In the genomic region with DNA sequence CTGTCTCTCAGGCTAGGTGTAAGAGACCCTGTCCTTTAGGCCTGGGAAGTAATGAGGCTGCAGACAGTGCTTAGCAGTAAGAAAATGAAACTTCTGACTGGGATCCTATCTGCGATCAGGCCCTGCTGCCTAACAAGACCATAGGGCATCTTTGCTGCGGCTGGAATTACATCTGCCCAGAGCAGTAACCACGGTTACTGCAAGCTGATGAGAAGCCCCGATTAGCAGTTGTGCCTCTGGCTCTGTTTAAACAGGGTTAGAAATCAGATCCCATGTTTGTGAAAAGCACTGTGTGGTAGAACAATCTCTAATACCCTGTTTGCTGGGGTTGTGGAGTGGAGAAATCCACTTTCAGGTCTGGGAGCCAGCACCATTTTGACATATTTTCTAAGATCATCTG, we compare ENCODE assay signal across 25 mouse cellular contexts. TPM values are rescaled to one million over a fixed set of nuclear protein-coding genes. Genes with fewer than 3 reads are reported as not detected.
DNase-seq lines count a peak whose midpoint lies in the region; ATAC-seq and TF ChIP-seq lines count a peak whose summit lies in the region.
"Had no signal": no experiment of that assay in that cellular context is flagged by ENCODE, and none has a peak within 500 bp of the region (broad histone marks: within the 10 kb centered on the region; RNA-seq: fewer than 3 reads in every experiment).

No protein-coding gene starts in this region.

- no peak for TF ChIP-seq CTCF in midbrain, postnatal 0 days (IDR thresholded peaks at IDR 0.05)

- no peak overlapping the region for H3K4me3 ChIP-seq in hindbrain, embryonic 13.5 days
- H3K4me3 ChIP-seq in hindbrain, embryonic 11.5 days (ENCODE audit: low read depth, low read length), result no peak overlapping the region
- no peak overlapping the region for H3K4me3 ChIP-seq in midbrain, embryonic 12.5 days
- H3K4me3 ChIP-seq in midbrain, postnatal 0 days (ENCODE audit: low read depth, low read length), result no peak overlapping the region
- no peak overlapping the region for H3K4me3 ChIP-seq in embryonic facial prominence, embryonic 13.5 days
- H3K4me3 ChIP-seq: heart, embryonic 10.5 days; liver, embryonic 13.5 days; stomach, embryonic 15.5 days had no signal

- no peak for DNase-seq in hindbrain, embryonic 11.5 days (ENCODE audit: low spot score)
- DNase-seq in midbrain, postnatal 0 days (ENCODE audit: low spot score), result no peak
- no peak for DNase-seq in c-Kit-positive CD71-positive TER-119-positive erythroid progenitor cells, embryonic 14.5 days (ENCODE audit: low spot score)
- DNase-seq in cerebellum, adult 9-11 months, result no peak
- DNase-seq: adrenal gland, postnatal 10 days; cerebellum, adult 9-10 months; gastrocnemius, postnatal 10 days; kidney, adult 9 months; kidney, postnatal 36 days; layer of hippocampus, adult 9-11 months; liver, embryonic 13.5 days; lung, adult 2 months; lung, postnatal 14 days had no signal

- WGBS in hindbrain, embryonic 13.5 days, result 41% methylated on average over 4 of the region's 4 CpGs
- WGBS in hindbrain, embryonic 11.5 days, result 46% methylated on average over 4 of the region's 4 CpGs
- WGBS in midbrain, embryonic 12.5 days, result 23% methylated on average over 4 of the region's 4 CpGs
- WGBS in midbrain, postnatal 0 days, result 12% methylated on average over 4 of the region's 4 CpGs
- WGBS in embryonic facial prominence, embryonic 13.5 days, result 13% methylated on average over 4 of the region's 4 CpGs

- no peak overlapping the region; the same call in 1 of the 2 replicates for H3K9ac ChIP-seq in hindbrain, embryonic 13.5 days
- H3K9ac ChIP-seq in hindbrain, embryonic 11.5 days (ENCODE audit: low read depth, low read length), result no peak overlapping the region
- H3K9ac ChIP-seq in midbrain, embryonic 12.5 days (replicated peaks), result no peak overlapping the region
- H3K9ac ChIP-seq in midbrain, postnatal 0 days (replicated peaks; ENCODE audit: low read length, poor library complexity, severe bottlenecking), result no peak overlapping the region
- H3K9ac ChIP-seq in embryonic facial prominence, embryonic 13.5 days, result no peak overlapping the region
- H3K9ac ChIP-seq: liver, embryonic 13.5 days; stomach, embryonic 15.5 days had no signal

- no peaks in the 10 kb centered on the region for H3K27me3 ChIP-seq in hindbrain, embryonic 13.5 days
- no peaks in the 10 kb centered on the region for H3K27me3 ChIP-seq in hindbrain, embryonic 11.5 days (ENCODE audit: control insufficient read depth, insufficient read depth, low read length)
- no peaks in the 10 kb centered on the region for H3K27me3 ChIP-seq in midbrain, embryonic 12.5 days
- H3K27me3 ChIP-seq in midbrain, postnatal 0 days (ENCODE audit: insufficient read depth, low read length), result no peaks in the 10 kb centered on the region
- H3K27me3 ChIP-seq in embryonic facial prominence, embryonic 13.5 days, result no peaks in the 10 kb centered on the region
- H3K27me3 ChIP-seq: liver, embryonic 13.5 days; stomach, embryonic 15.5 days had no signal

- peaks cover 41% of the 10 kb centered on the region for H3K4me1 ChIP-seq in hindbrain, embryonic 13.5 days (replicated peaks)
- H3K4me1 ChIP-seq in hindbrain, embryonic 11.5 days (replicated peaks; ENCODE audit: control insufficient read depth, insufficient read depth, low read length), result no peaks in the 10 kb centered on the region
- peaks cover 16% of the 10 kb centered on the region for H3K4me1 ChIP-seq in midbrain, embryonic 12.5 days
- no peaks in the 10 kb centered on the region for H3K4me1 ChIP-seq in midbrain, postnatal 0 days (ENCODE audit: insufficient read depth, low read length)
- peaks cover 36% of the 10 kb centered on the region for H3K4me1 ChIP-seq in embryonic facial prominence, embryonic 13.5 days
- H3K4me1 ChIP-seq: liver, embryonic 13.5 days; stomach, embryonic 15.5 days had no signal

- H3K36me3 ChIP-seq in hindbrain, embryonic 13.5 days, result 0 out of 2 replicates have a peak, but pooled peaks cover 4% of the 10 kb centered on the region
- 0 out of 2 replicates have a peak, but pooled peaks cover 2% of the 10 kb centered on the region for H3K36me3 ChIP-seq in hindbrain, embryonic 11.5 days (ENCODE audit: control insufficient read depth, insufficient read depth, low read length)
- peaks cover 7% of the 10 kb centered on the region; the same call in 1 of the 2 replicates for H3K36me3 ChIP-seq in midbrain, embryonic 12.5 days
- H3K36me3 ChIP-seq in midbrain, postnatal 0 days (ENCODE audit: insufficient read depth, low read length), result peaks cover 7% of the 10 kb centered on the region; the same call in 1 of the 2 replicates
- no peaks in the 10 kb centered on the region for H3K36me3 ChIP-seq in embryonic facial prominence, embryonic 13.5 days
- H3K36me3 ChIP-seq: heart, embryonic 10.5 days; liver, embryonic 13.5 days; stomach, embryonic 15.5 days had no signal

- no peak overlapping the region for H3K4me2 ChIP-seq in hindbrain, embryonic 13.5 days
- no peak overlapping the region for H3K4me2 ChIP-seq in hindbrain, embryonic 11.5 days (replicated peaks; ENCODE audit: low read depth, low read length)
- no peak overlapping the region for H3K4me2 ChIP-seq in midbrain, embryonic 12.5 days (replicated peaks)
- no peak overlapping the region for H3K4me2 ChIP-seq in midbrain, postnatal 0 days (ENCODE audit: low read depth, low read length, poor library complexity, severe bottlenecking)
- no peak overlapping the region for H3K4me2 ChIP-seq in embryonic facial prominence, embryonic 13.5 days
- H3K4me2 ChIP-seq: liver, embryonic 13.5 days; stomach, embryonic 15.5 days had no signal

- 0 out of 2 replicates have a peak, but pooled peaks have one; percentile 26 for ATAC-seq in hindbrain, embryonic 13.5 days (ENCODE audit: low FRiP score)
- ATAC-seq in hindbrain, embryonic 11.5 days (ENCODE audit: low FRiP score), result no peak
- ATAC-seq in midbrain, embryonic 12.5 days (ENCODE audit: low FRiP score, low read depth), result no peak
- no peak for ATAC-seq in midbrain, postnatal 0 days (ENCODE audit: low FRiP score)
- ATAC-seq in embryonic facial prominence, embryonic 13.5 days (ENCODE audit: insufficient number of reproducible peaks, insufficient read depth, low FRiP score, low TSS enrichment, low read depth), result no peak
- ATAC-seq: activated CD4-positive, CD25-positive, alpha-beta regulatory T cell, adult 4 months; forebrain, embryonic 14.5 days had no signal

- 0 out of 2 replicates have a peak overlapping the region, but pooled peaks have one; percentile 13 for H3K27ac ChIP-seq in hindbrain, embryonic 13.5 days
- no peak overlapping the region for H3K27ac ChIP-seq in hindbrain, embryonic 11.5 days (ENCODE audit: low read depth, low read length)
- H3K27ac ChIP-seq in midbrain, embryonic 12.5 days (replicated peaks), result 0 out of 2 replicates have a peak overlapping the region, but pooled peaks have one; percentile 30
- no peak overlapping the region for H3K27ac ChIP-seq in midbrain, postnatal 0 days (ENCODE audit: low read depth, low read length)
- peak overlapping the region; percentile 57; the same call in 1 of the 2 replicates for H3K27ac ChIP-seq in embryonic facial prominence, embryonic 13.5 days
- H3K27ac ChIP-seq: heart, embryonic 10.5 days; liver, embryonic 13.5 days; stomach, embryonic 15.5 days had no signal

- no peaks in the 10 kb centered on the region for H3K9me3 ChIP-seq in hindbrain, embryonic 13.5 days
- no peaks in the 10 kb centered on the region for H3K9me3 ChIP-seq in hindbrain, embryonic 11.5 days (ENCODE audit: control insufficient read depth, low read length)
- no peaks in the 10 kb centered on the region for H3K9me3 ChIP-seq in midbrain, embryonic 12.5 days
- no peaks in the 10 kb centered on the region for H3K9me3 ChIP-seq in midbrain, postnatal 0 days (ENCODE audit: low read length)
- no peaks in the 10 kb centered on the region for H3K9me3 ChIP-seq in embryonic facial prominence, embryonic 13.5 days
- H3K9me3 ChIP-seq: heart, embryonic 10.5 days; liver, embryonic 13.5 days; stomach, embryonic 15.5 days had no signal

RNA-seq across cellular contexts. Expression of gene Gnao1, which starts 50.3 kb away (rescaled TPM):
- polyA plus RNA-seq in hindbrain, embryonic 13.5 days (2015; fragmentation: Nextera tagmentation; extraction: Ambion mirVana), result 145 and 150 TPM in 2 replicates
- polyA plus RNA-seq in hindbrain, embryonic 11.5 days (2014; fragmentation: Nextera tagmentation; extraction: Ambion mirVana), result 38.9 and 39.6 TPM in 2 replicates
- 77.6 and 86.0 TPM in 2 replicates for polyA plus RNA-seq in midbrain, embryonic 12.5 days (2016; fragmentation: Nextera tagmentation; extraction: Ambion mirVana)
- total RNA-seq in midbrain, postnatal 0 days (2014; rRNA removed), result 363 and 375 TPM in 2 replicates
- polyA plus RNA-seq in midbrain, postnatal 0 days (2015; fragmentation: Nextera tagmentation; extraction: Ambion mirVana), result 301 and 312 TPM in 2 replicates
- 9.4 and 12.2 TPM in 2 replicates for polyA plus RNA-seq in embryonic facial prominence, embryonic 13.5 days (2015; fragmentation: Nextera tagmentation; extraction: Ambion mirVana)
- total RNA-seq: granulocyte monocyte progenitor cell, adult 5-6 weeks; hematopoietic stem cell, adult 5-6 weeks; megakaryocyte progenitor cell, adult 5-6 weeks; MEL; neutrophil, adult 5-6 weeks had no signal

Comparison
In these comparisons a context has a peak if more than half of its experiments do, and no peak if none do; other contexts are left out.
1. H3K27ac ChIP-seq: peak in hindbrain, embryonic 13.5 days (single experiment), midbrain, embryonic 12.5 days (single experiment) and embryonic facial prominence, embryonic 13.5 days (single experiment); none in hindbrain, embryonic 11.5 days (single experiment) and midbrain, postnatal 0 days (single experiment).